Mouse (Mus musculus): ENCODE measurements around the gene Ppfia4. TPM values are rescaled to one million over a fixed set of nuclear protein-coding genes. Genes with fewer than 3 reads are reported as not detected.
"Not testable (repeated sequence)": the region's sequence is repeated elsewhere in the genome, so short reads cannot be mapped to it uniquely, and the experiment has no call there.

The Ppfia4 gene
- polyA plus RNA-seq, 1 experiment from 2014 or later = 32.0 TPM

DNA sequence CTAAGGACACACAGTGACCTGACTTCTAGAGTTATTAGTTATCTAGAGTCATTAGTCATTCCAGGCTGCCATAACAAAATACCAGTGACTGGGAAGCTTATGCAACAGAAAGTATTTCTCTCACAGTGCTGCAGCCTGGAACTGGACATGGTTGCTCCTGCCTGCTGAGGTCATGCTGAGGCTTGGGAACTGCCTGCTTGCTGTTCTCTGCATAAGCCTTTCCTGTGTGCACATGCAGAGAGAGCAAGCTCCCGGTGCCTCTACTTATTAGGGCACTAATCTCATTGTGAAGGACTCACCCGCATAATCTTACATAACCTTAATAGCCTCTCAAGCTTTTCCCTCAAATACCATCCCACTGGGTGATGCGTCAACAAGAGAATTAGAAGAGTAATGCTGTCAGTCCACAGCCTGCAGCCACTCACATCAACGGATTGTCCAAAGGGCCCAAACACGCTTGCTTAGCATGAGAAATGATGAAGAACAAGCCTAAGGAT, 59.9 kb downstream of the Ppfia4 start:
- no peak overlapping the region; the same call in 1 of the 2 replicates for H3K27ac ChIP-seq (ENCODE audit: low read depth, low read length)
- ATAC-seq = no peak

DNA sequence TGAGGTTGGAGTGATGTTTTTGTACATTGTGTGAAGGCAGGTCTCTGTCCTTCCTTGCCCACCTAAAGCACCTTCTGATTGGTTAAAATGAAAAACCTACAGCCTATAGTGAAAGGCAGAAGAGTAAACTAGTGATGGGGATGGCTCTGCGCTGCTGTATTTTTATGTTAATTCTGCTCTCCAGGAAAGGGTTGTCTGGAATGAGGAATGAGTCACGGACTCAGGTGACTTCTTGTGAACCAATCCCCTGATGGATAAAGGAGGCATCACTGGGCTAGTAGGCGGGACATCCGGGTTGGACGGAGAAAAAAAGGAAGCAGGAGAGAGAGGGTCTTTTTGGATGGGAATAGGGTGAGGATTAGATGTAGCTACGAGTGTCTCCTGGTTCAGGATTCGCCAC, 62.7 kb downstream of the Ppfia4 start:
- no peak overlapping the region for H3K27ac ChIP-seq (ENCODE audit: low read depth, low read length)
- ATAC-seq = no peak
- WGBS = 67% methylated on average over 7 of the region's 7 CpGs
- no peaks in the 10 kb centered on the region for H3K36me3 ChIP-seq (ENCODE audit: control insufficient read depth, insufficient read depth, low read length)
- no peak overlapping the region for H3K4me2 ChIP-seq (ENCODE audit: low read length)
- H3K9me3 ChIP-seq (ENCODE audit: control insufficient read depth, low read length) = no peaks in the 10 kb centered on the region
- H3K4me3 ChIP-seq (ENCODE audit: low read length) = no peak overlapping the region
- H3K4me1 ChIP-seq (ENCODE audit: control insufficient read depth, insufficient read depth, low read depth, low read length) = peaks cover 13% of the 10 kb centered on the region
- no peaks in the 10 kb centered on the region for H3K27me3 ChIP-seq (replicated peaks; ENCODE audit: control insufficient read depth, insufficient read depth, low read length)
- no peak overlapping the region for H3K9ac ChIP-seq (ENCODE audit: low read depth, low read length)

More for the DNA sequence above, 59.9 kb downstream of the Ppfia4 start:
- no peak overlapping the region for H3K4me2 ChIP-seq (ENCODE audit: low read length)
- H3K9ac ChIP-seq (ENCODE audit: low read depth, low read length) = no peak overlapping the region
- H3K4me3 ChIP-seq (ENCODE audit: low read length) = no peak overlapping the region
- no peaks in the 10 kb centered on the region for H3K36me3 ChIP-seq (ENCODE audit: control insufficient read depth, insufficient read depth, low read length)
- no peaks in the 10 kb centered on the region for H3K9me3 ChIP-seq (ENCODE audit: control insufficient read depth, low read length)
- H3K4me1 ChIP-seq (ENCODE audit: control insufficient read depth, insufficient read depth, low read depth, low read length) = peaks cover 10% of the 10 kb centered on the region
- WGBS = 66% methylated on average over 5 of the region's 5 CpGs
- no peaks in the 10 kb centered on the region for H3K27me3 ChIP-seq (replicated peaks; ENCODE audit: control insufficient read depth, insufficient read depth, low read length)

DNA sequence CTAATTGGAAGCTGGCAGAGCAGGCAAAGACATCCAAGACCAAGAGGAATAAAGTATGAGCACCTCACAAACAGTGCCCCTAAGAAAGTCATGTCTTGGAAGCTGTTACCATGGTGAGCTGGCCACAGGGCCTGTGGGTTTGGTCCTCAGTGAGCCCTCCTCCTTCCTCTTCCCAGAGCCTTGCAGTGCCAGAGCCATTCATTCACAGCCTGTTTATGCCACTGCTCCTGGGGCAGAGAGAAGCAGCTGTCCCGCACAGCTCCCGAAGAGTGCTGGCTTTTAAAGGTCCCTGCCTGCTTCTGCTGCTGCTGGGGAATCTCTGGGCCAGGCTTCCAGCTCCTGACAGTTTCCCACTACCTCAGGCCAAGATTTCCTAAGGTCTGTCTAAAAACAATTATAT, 66.9 kb downstream of the Ppfia4 start:
- 0 out of 2 replicates have a peak, but pooled peaks cover 2% of the 10 kb centered on the region for H3K9me3 ChIP-seq (ENCODE audit: control insufficient read depth, low read length)
- H3K4me1 ChIP-seq (ENCODE audit: control insufficient read depth, insufficient read depth, low read depth, low read length) = peaks cover 3% of the 10 kb centered on the region
- H3K4me2 ChIP-seq (ENCODE audit: low read length) = no peak overlapping the region
- no peak overlapping the region for H3K9ac ChIP-seq (ENCODE audit: low read depth, low read length)
- H3K4me3 ChIP-seq (ENCODE audit: low read length) = no peak overlapping the region
- WGBS = 6% methylated on average over 2 of the region's 2 CpGs
- no peaks in the 10 kb centered on the region for H3K36me3 ChIP-seq (ENCODE audit: control insufficient read depth, insufficient read depth, low read length)
- 0 out of 2 replicates have a peak overlapping the region, but pooled peaks have one; percentile 12 for H3K27ac ChIP-seq (ENCODE audit: low read depth, low read length)
- H3K27me3 ChIP-seq (replicated peaks; ENCODE audit: control insufficient read depth, insufficient read depth, low read length) = no peaks in the 10 kb centered on the region
- peak; percentile 90 for ATAC-seq

DNA sequence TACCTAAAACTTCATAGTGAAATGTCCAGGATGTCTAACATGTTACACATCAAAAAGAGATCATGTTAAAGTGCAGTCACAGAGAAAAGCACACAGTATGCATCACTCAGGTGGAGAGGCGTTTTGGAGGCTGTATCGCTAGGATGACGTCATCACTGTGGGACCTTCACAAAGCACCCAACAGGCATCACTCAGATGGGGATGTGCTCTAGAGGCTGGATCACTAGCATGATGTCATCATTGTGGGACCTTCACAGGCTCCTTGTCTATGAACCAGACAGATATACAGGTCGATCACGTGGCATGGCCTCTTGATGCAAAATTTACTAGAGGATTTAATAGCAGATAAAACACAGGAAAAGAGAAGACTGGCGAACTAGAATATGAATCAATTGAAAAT, 68.4 kb downstream of the Ppfia4 start:
- no peak overlapping the region for H3K9ac ChIP-seq (ENCODE audit: low read depth, low read length)
- ATAC-seq = no peak
- peaks cover 3% of the 10 kb centered on the region for H3K4me1 ChIP-seq (ENCODE audit: control insufficient read depth, insufficient read depth, low read depth, low read length)
- H3K4me2 ChIP-seq (ENCODE audit: low read length) = no peak overlapping the region
- WGBS = 95% methylated on average over 6 of the region's 6 CpGs
- 0 out of 2 replicates have a peak, but pooled peaks cover 8% of the 10 kb centered on the region for H3K9me3 ChIP-seq (ENCODE audit: control insufficient read depth, low read length)
- H3K4me3 ChIP-seq (ENCODE audit: low read length) = no peak overlapping the region
- no peaks in the 10 kb centered on the region for H3K27me3 ChIP-seq (replicated peaks; ENCODE audit: control insufficient read depth, insufficient read depth, low read length)
- H3K36me3 ChIP-seq (ENCODE audit: control insufficient read depth, insufficient read depth, low read length) = no peaks in the 10 kb centered on the region
- H3K27ac ChIP-seq (ENCODE audit: low read depth, low read length) = no peak overlapping the region

DNA sequence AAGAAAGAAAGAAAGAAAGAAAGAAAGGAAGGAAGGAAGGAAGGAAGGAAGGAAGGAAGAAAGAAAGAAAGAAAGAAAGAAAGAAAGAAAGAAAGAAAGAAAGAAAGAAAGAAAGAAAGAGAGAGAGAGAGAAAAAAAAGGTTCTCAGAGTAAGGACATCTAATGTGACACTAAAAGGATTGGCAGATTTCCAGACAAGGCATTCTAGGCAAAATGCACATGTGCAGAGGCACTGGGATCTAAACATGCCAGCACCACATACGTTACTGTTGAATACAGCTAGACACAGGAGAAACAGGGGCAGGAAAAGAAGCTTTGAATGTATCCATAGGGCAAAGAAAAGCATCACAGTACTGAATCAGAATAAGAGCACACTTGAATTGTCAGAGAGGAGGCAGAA, 83.0 kb downstream of the Ppfia4 start:
- H3K9me3 ChIP-seq (ENCODE audit: control insufficient read depth, low read length); ATAC-seq; H3K9ac ChIP-seq (ENCODE audit: low read depth, low read length); H3K27me3 ChIP-seq (replicated peaks; ENCODE audit: control insufficient read depth, insufficient read depth, low read length); H3K4me1 ChIP-seq (ENCODE audit: control insufficient read depth, insufficient read depth, low read depth, low read length); H3K36me3 ChIP-seq (ENCODE audit: control insufficient read depth, insufficient read depth, low read length); H3K4me2 ChIP-seq (ENCODE audit: low read length); H3K27ac ChIP-seq (ENCODE audit: low read depth, low read length); H3K4me3 ChIP-seq (ENCODE audit: low read length): not testable (repeated sequence)
- 69% methylated on average over 1 of the region's 1 CpGs for WGBS

Other genes starting within 250 kb of the Ppfia4 start
- 0.15 and 0.73 TPM in 2 replicates for gene Chit1, start 221.7 kb downstream of the Ppfia4 start, polyA plus RNA-seq (2015; fragmentation: Nextera tagmentation; extraction: Ambion mirVana)
- gene Chil1, start 150.8 kb downstream of the Ppfia4 start, polyA plus RNA-seq (2015; fragmentation: Nextera tagmentation; extraction: Ambion mirVana) = 2.7 and 3.9 TPM in 2 replicates
- 0.09 and 3.2 TPM in 2 replicates for gene Mybph, start 139.5 kb downstream of the Ppfia4 start, polyA plus RNA-seq (2015; fragmentation: Nextera tagmentation; extraction: Ambion mirVana)
- gene Adora1, start 97.5 kb downstream of the Ppfia4 start, polyA plus RNA-seq (2015; fragmentation: Nextera tagmentation; extraction: Ambion mirVana) = 29.8 and 35.9 TPM in 2 replicates
- 6.4 TPM in 1 of 2 replicates, not detected in the other for gene Myog, start 42.9 kb downstream of the Ppfia4 start, polyA plus RNA-seq (2015; fragmentation: Nextera tagmentation; extraction: Ambion mirVana)
- gene Tmem183a, start 29.1 kb upstream of the Ppfia4 start, polyA plus RNA-seq (2015; fragmentation: Nextera tagmentation; extraction: Ambion mirVana) = 132 TPM in 2 replicates
- 0.09 TPM in 1 of 2 replicates, not detected in the other for gene 4933406M09Rik, start 53.0 kb upstream of the Ppfia4 start, polyA plus RNA-seq (2015; fragmentation: Nextera tagmentation; extraction: Ambion mirVana)
- 15.2 and 15.8 TPM in 2 replicates for gene Cyb5r1, start 72.6 kb upstream of the Ppfia4 start, polyA plus RNA-seq (2015; fragmentation: Nextera tagmentation; extraction: Ambion mirVana)
- gene Adipor1, start 82.5 kb upstream of the Ppfia4 start, polyA plus RNA-seq (2015; fragmentation: Nextera tagmentation; extraction: Ambion mirVana) = 87.0 and 89.4 TPM in 2 replicates
- gene Klhl12, start 122.6 kb upstream of the Ppfia4 start, polyA plus RNA-seq (2015; fragmentation: Nextera tagmentation; extraction: Ambion mirVana) = 38.6 and 40.4 TPM in 2 replicates
- gene Rabif, start 161.7 kb upstream of the Ppfia4 start, polyA plus RNA-seq (2015; fragmentation: Nextera tagmentation; extraction: Ambion mirVana) = 78.8 and 81.5 TPM in 2 replicates
- gene Mgat4e, start 216.8 kb upstream of the Ppfia4 start, polyA plus RNA-seq (2015; fragmentation: Nextera tagmentation; extraction: Ambion mirVana) = not detected in 2 replicates
- 49.9 and 58.9 TPM in 2 replicates for gene Kdm5b, start 227.2 kb upstream of the Ppfia4 start, polyA plus RNA-seq (2015; fragmentation: Nextera tagmentation; extraction: Ambion mirVana)